Mouse (Mus musculus) bone marrow, adult 2 months (tissue): Measurements from ENCODE around the gene Mrpl42. TPM values are rescaled to one million over a fixed set of nuclear protein-coding genes. Genes with fewer than 3 reads are reported as not detected.

Source experiments
- H3K27ac ChIP-seq: fragments of 200-500 bp; 2 replicates; pipeline ENCODE4 v1.5.1; 2012; ENCODE audit warnings: low read depth, mild to moderate bottlenecking, control low read depth, inconsistent platforms, low read length; ENCODE audit not compliant: control insufficient read depth, poor library complexity, insufficient read depth
- H3K4me1 ChIP-seq: fragments of 200-500 bp; 2 replicates; pipeline ENCODE4 v1.6.1; 2011; ENCODE audit warnings: low read length; ENCODE audit not compliant: control insufficient read depth, insufficient read depth
- H3K4me3 ChIP-seq: fragments of 200-500 bp; replicated peaks from 2 replicates; pipeline ENCODE3; 2011; ENCODE audit warnings: mild to moderate bottlenecking, low read depth, low read length, control low read depth; ENCODE audit not compliant: control insufficient read depth
- CTCF ChIP-seq: fragments of 200-500 bp; IDR thresholded peaks from 2 replicates; pipeline ENCODE4 v1.5.1; 2011; ENCODE audit warnings: low read length, control low read depth; ENCODE audit not compliant: control insufficient read depth, insufficient read depth
- POLR2A ChIP-seq: fragments of 200-500 bp; IDR thresholded peaks from 2 replicates; pipeline ENCODE4 v1.6.1; 2011; ENCODE audit warnings: low read depth, mild to moderate bottlenecking, control low read depth, low read length, borderline replicate concordance; ENCODE audit not compliant: control insufficient read depth
- WGBS: fragments of 180-500 bp; shearing (Covaris S2); methylation state at CpG from one replicate; pipeline ENCODE4 v1.1.7; 2018; 5-methylcytosine and 5-hydroxymethylcytosine counted together
- polyA plus RNA-seq: library from polyadenylated mRNA; stranded (reverse); fragments of >200 nt; gene quantifications from 2 replicates; pipeline ENCODE4 v1.2.4, GENCODE M21; 2011; ENCODE audit warnings: low replicate concordance; ENCODE audit not compliant: missing spikeins, insufficient read depth, insufficient read length

The Mrpl42 gene
- polyA plus RNA-seq, 1 experiment, result 80.9 TPM

DNA sequence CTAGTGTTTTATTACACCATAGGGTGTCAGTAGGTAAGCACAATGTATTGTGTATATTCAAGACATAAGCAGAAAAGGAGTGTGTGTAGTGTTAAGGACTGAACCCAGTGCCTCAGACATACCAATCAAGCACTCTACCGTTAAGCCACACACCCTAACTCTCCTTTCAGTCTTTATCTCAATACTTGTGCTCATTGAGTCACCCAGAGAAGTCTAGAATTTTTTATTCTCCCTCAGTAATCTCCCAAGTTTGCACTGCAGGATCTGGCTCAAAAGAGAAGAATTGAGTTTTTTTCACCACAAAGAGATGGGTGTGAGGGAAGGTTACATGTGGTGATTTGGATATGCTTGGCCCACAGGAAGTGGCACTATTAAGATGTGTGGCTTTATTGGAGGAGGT lies 39.5 kb downstream of the Mrpl42 start:
- WGBS, result 58% methylated on average over 1 of the region's 1 CpGs
- H3K4me3 ChIP-seq, result no peak overlapping the region
- no peak overlapping the region for H3K27ac ChIP-seq
- no peaks in the 10 kb centered on the region for H3K4me1 ChIP-seq
- TF ChIP-seq CTCF, result no peak
- TF ChIP-seq POLR2A, result no peak

GRCm38 (mm10) chr10:95461053-95461553 lies 40.6 kb downstream of the Mrpl42 start:
- H3K4me1 ChIP-seq, result no peaks in the 10 kb centered on the region
- TF ChIP-seq CTCF (no peak), POLR2A (no peak)
- 83% methylated on average over 4 of the region's 4 CpGs for WGBS

DNA sequence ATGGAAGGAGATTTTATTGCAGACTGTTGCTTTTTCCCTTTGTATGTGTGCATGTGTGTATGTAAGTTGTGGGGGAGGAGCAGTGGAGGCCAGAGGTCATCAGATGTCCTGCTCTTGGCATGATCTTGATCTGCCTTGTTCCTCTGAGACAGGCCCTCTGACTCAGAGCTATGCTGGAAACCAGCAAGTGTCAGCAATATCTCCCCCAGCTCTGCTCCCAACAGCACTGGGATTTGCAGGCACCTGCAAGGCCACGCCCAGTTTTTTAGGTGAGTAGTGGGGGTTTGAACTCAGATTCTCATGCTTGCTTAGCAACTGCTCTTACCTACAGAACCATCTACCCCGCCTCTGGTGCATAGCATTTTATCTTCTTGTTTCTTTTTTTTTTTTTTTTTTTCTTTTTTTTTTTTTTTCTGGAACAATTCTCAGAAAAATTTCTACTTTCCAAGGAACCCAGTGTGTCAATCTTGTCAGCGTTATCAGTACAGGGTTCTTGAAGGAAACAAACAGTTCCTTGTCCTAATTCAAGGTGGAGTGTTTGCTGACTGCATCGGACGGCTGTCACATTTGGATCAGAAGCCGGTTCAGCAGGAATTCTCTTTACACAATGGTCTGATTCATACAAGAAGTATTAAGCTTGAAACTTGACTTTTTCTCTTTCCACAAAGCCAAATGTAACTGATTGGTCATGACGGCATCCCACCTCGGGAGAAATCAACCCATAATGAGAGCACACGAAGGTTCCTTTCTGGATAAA lies 43.5 kb downstream of the Mrpl42 start:
- 78% methylated on average over 9 of the region's 9 CpGs for whole genome bisulfite sequencing
- no peak overlapping the region for H3K27ac ChIP-seq
- H3K4me3 ChIP-seq, result no peak overlapping the region
- H3K4me1 ChIP-seq, result no peaks in the 10 kb centered on the region
- TF ChIP-seq CTCF (no peak), POLR2A (no peak)

More at GRCm38 (mm10) chr10:95461053-95461553, 40.6 kb downstream of the Mrpl42 start:
- Histone ChIP-seq H3K4me3 (no peak overlapping the region), H3K27ac (no peak overlapping the region)

DNA sequence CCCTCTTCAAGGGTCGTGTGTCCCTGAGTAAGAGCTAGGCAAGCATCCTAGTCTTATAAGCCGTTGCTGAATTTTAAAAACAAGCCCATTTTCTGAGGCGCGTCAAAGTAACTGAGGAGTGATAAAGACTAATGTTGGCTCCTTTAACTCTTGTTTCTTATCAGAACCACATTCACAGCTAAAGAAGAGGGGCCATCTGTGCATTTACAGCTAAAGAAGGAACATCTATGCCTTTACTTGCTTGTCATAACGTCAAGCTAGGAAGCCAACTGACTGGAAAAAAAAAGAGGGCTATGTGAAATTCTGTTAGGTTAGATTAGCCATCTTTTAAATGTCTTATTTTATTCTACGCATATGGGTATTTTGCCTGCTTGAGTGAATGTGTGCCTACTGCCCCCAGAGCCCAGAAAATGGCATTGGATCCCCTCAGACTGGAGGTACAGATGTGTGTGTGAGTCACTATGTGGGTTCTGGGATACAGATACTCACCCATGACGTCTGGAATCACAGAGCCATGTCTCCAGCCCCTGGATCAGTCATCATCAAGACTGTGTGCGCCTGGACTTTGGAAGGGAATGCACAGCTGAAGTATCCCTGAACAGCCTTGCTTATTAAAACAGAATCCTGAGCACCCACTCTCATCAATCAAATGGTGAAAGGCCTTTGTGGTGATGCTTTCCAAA lies 44.2 kb downstream of the Mrpl42 start:
- 74% methylated on average over 8 of the region's 8 CpGs for WGBS
- H3K27ac ChIP-seq, result no peak overlapping the region
- H3K4me3 ChIP-seq, result no peak overlapping the region
- TF ChIP-seq CTCF, result no peak
- TF ChIP-seq POLR2A, result no peak
- no peaks in the 10 kb centered on the region for H3K4me1 ChIP-seq

- TF ChIP-seq CTCF (no peak), POLR2A (no peak)
- Histone ChIP-seq H3K4me3 (no peak overlapping the region), H3K4me1 (no peaks in the 10 kb centered on the region), H3K27ac (no peak overlapping the region)
- 77% methylated on average over 2 of the region's 2 CpGs for WGBS
Measured at GRCm38 (mm10) chr10:95456103-95456502, 45.6 kb downstream of the Mrpl42 start.

DNA sequence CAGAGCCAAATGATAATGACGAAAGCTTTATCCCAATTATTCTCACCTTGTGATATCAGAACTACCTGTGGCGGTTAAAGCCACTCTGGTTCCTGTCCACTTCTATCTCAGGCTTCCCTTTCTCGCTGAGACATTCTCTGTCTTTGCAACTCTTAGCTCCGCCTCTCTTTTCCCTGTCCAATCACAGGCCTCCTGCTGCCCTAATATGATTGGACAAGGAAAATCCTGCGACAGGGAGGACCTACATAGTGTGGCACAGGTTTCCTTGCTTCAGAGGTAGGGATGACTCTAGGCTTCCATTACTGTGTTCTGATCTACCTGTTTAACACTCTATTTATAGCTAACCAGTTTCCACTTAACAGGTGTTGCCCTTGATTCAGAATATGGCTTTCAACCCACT lies 48.5 kb downstream of the Mrpl42 start:
- Histone ChIP-seq H3K4me1 (no peaks in the 10 kb centered on the region), H3K27ac (no peak overlapping the region), H3K4me3 (no peak overlapping the region)
- 76% methylated on average over 5 of the region's 5 CpGs for WGBS
- no peak for TF ChIP-seq POLR2A
- no peak for TF ChIP-seq CTCF

- TF ChIP-seq POLR2A (no peak), CTCF (no peak)
- 47% methylated on average over 6 of the region's 6 CpGs for WGBS
- Histone ChIP-seq H3K4me1 (no peaks in the 10 kb centered on the region), H3K4me3 (no peak overlapping the region), H3K27ac (no peak overlapping the region)
Measured at GRCm38 (mm10) chr10:95449033-95449432, 52.7 kb downstream of the Mrpl42 start.

DNA sequence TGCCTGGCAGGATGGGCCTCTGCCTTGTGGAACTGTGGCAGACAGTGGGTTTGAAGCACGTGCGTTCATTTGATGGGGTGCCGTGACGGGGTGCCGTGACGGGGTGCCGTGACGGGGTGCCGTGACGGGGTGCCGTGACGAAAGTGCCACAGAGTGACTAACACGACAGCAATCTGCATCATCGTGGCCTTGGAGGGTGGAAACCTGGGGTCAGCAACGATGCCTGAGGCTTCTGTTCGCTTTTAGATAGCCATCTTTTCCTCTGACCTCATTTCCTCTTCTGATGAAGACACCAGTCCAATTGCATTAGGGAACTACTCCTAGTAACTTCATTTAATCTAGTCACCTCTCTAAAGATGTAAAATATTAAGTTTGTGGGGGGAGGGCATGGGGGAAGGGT lies 53.8 kb downstream of the Mrpl42 start:
- Histone ChIP-seq H3K4me1 (no peaks in the 10 kb centered on the region), H3K27ac (no peak overlapping the region), H3K4me3 (no peak overlapping the region)
- WGBS, result 73% methylated on average over 16 of the region's 16 CpGs
- no peak for TF ChIP-seq POLR2A
